Mouse (Mus musculus): ENCODE measurements around the gene Foxn2. TPM values are rescaled to one million over a fixed set of nuclear protein-coding genes. Genes with fewer than 3 reads are reported as not detected.
"Not testable (repeated sequence)": the region's sequence is repeated elsewhere in the genome, so short reads cannot be mapped to it uniquely, and the experiment has no call there.

Gene Foxn2
- polyA plus RNA-seq, 1 experiment from 2014 or later, result 12.5 TPM

DNA sequence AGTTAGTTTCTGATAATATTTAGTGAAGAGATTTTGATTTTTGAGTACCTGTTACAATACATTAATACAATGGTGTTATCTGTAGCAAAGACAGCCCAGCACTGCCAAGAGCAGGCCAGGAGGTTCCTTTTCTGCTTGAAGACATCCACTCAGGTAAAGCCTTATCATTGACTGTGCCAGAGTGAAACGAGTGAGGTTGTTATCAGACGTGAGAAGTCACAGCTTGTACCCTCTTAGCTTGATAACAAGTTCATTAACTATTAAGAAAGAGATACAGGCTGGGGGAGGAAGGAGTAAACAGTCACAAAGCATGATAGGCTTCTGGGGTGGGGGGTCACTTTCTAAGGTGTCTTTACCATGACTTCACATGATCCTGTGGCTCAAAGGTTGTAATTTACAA lies 19.0 kb downstream of the Foxn2 start:
- Histone ChIP-seq H3K36me3 (peaks cover 15% of the 10 kb centered on the region), H3K4me3 (no peak overlapping the region), H3K4me1 (no peaks in the 10 kb centered on the region), H3K27ac (replicated peaks) (no peak overlapping the region), H3K9me3 (replicated peaks) (no peaks in the 10 kb centered on the region), H3K27me3 (ENCODE audit: low read depth, poor library complexity, severe bottlenecking) (no peaks in the 10 kb centered on the region)
- DNase-seq (ENCODE audit: low spot score), result no peak
- WGBS, result 77% methylated on average over 2 of the region's 2 CpGs

DNA sequence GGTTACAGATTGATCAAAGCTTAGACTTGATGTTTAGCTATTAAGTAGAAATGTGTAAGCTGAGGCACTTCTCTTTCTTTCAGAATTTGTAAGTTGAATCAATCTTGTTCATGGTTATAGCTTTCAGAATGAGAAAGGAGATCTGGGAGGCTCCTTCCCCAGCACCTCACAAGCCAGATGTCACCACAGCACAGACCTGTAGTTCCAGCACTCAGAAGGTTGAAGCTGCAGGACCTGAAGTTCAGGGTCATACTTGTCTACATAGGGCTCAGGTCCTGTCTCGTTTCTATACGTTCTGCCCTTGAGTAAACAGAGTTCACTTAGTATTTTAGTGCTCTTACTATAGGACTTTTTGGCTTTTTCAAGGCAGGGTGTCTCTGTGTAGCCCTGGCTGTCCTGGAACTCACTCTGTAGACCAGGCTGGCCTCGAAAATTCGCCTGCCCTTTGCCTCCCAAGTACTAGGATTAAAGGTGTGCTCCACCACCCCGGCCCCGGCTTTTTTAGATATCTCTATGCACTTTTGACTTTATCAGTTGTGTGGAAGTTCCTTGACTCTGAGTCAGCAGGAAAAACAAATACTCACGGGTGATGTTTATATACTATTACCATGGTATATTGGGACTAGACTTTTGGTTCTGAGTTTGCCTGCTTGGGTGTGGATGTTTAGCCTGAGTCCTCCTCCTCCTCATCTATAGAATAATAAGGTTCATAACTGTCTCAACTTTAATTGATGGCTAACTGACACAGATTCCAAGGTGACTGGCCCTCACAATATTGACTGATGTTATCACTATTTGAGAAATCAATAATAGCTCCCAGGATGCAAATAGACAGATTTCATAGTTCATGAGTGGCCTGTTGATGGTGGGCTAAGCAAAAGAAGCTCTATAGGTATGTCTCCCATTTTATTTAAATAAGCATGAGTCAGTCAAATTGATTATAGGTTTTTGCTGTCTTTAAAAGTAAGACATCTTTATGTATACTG lies 19.7 kb downstream of the Foxn2 start:
- Histone ChIP-seq H3K27ac (replicated peaks) (no peak overlapping the region), H3K27me3 (ENCODE audit: low read depth, poor library complexity, severe bottlenecking) (no peaks in the 10 kb centered on the region), H3K36me3 (peaks cover 16% of the 10 kb centered on the region), H3K4me1 (no peaks in the 10 kb centered on the region), H3K9me3 (replicated peaks) (no peaks in the 10 kb centered on the region), H3K4me3 (no peak overlapping the region)
- DNase-seq (ENCODE audit: low spot score), result no peak
- WGBS, result 92% methylated on average over 7 of the region's 7 CpGs

DNA sequence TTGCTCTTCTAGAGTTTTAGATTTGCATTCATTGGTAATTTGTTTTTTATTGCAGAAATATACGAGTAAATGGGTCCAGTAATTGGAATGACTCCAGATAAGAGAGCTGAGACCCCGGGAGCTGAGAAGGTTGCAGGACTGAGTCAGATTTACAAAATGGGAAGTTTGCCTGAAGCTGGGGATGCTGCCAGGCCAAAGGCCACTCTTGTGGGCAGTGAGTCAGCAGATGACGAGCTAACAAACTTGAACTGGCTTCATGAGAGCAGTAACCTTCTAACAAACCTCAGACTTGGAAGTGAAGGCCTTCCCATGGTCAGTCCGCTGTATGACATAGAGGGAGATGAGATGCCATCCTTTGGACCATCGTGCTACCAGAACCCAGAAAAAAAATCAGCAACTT lies 22.1 kb downstream of the Foxn2 start:
- DNase-seq (ENCODE audit: low spot score), result no peak
- no peaks in the 10 kb centered on the region for H3K4me1 ChIP-seq
- H3K27ac ChIP-seq (replicated peaks), result no peak overlapping the region
- H3K9me3 ChIP-seq (replicated peaks), result no peaks in the 10 kb centered on the region
- no peaks in the 10 kb centered on the region for H3K27me3 ChIP-seq (ENCODE audit: low read depth, poor library complexity, severe bottlenecking)
- H3K36me3 ChIP-seq, result peaks cover 37% of the 10 kb centered on the region
- H3K4me3 ChIP-seq, result no peak overlapping the region
- 92% methylated on average over 5 of the region's 5 CpGs for WGBS

DNA sequence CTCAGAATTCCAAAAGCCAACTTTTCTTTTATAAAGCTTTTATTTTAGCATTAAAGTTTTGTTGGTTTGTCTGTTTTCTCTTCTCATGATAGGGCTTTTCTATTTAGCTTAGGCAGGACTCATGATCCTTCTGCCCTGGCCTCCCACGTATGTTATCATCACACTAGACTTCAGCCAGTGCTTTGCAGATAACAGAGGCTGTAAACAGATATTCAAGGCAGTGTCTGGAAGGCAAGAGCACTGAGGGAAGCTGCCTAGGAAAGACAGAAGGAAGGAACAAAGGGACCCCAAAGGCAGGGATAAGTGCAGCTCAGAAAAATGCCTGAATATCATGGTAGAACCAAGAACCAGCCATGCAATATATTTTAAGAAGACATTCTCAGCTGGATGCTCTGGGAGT lies 26.1 kb downstream of the Foxn2 start:
- WGBS, result 86% methylated on average over 1 of the region's 1 CpGs
- H3K36me3 ChIP-seq, result peaks cover 71% of the 10 kb centered on the region
- H3K27ac ChIP-seq (replicated peaks), result no peak overlapping the region

DNA sequence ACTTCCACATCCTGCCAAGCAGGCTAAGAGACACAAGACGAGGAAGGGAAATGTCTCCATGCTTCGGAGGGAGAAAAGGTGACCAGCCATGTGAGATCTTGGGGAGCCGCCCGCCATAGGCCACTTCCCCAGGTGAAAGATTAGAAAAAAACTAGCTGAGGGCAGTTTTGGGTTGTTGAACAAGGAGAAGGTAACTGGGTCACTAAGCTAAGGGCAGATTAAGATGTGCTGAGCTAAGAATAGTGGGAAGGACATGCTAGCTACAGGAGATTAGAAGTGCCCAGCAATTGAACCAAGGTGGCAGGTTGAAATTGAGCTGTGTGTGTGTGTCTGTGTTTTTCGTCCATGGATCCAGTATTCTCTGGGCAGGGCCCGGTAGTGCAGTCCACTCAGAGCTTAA lies 27.2 kb downstream of the Foxn2 start:
- H3K27me3 ChIP-seq (ENCODE audit: low read depth, poor library complexity, severe bottlenecking), result no peaks in the 10 kb centered on the region
- no peaks in the 10 kb centered on the region for H3K4me1 ChIP-seq
- H3K4me3 ChIP-seq, result no peak overlapping the region
- no peak for DNase-seq (ENCODE audit: low spot score)
- H3K27ac ChIP-seq (replicated peaks), result no peak overlapping the region
- H3K36me3 ChIP-seq, result peaks cover 73% of the 10 kb centered on the region
- WGBS, result 93% methylated on average over 6 of the region's 6 CpGs
- no peaks in the 10 kb centered on the region for H3K9me3 ChIP-seq (replicated peaks)

More for the DNA sequence above, 26.1 kb downstream of the Foxn2 start:
- no peaks in the 10 kb centered on the region for H3K27me3 ChIP-seq (ENCODE audit: low read depth, poor library complexity, severe bottlenecking)
- no peaks in the 10 kb centered on the region for H3K4me1 ChIP-seq
- no peak for DNase-seq (ENCODE audit: low spot score)
- H3K4me3 ChIP-seq, result no peak overlapping the region
- H3K9me3 ChIP-seq (replicated peaks), result no peaks in the 10 kb centered on the region

DNA sequence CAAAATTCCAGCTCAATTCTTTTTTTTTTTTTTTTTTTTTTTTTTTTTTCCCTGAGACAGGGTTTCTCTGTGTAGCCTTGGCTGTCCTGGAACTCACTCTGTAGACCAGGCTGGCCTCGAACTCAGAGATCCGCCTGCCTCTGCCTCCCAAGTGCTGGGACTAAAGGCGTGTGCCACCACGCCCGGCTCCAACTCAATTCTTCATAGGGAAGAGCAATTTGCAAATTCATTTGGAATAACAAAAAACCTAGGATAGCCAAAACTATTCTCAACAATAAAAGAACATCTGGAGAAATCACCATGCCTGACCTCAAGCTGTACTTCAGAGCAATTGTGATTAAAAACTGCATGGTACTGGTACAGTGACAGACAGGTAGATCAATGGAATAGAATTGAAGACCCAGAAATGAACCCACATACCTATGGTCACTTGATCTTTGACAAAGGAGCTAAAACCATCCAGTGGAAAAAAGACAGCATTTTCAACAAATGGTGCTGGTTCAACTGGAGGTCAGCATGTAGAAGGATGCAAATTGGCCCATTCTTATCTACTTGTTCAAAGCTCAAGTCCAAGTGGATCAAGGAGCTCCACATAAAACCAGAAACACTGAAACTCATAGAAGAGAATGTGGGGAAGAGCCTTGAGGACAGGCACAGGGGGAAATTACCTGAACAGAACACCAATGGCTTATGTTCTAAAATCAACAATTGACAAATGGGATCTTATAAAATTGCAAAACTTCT lies 28.3 kb downstream of the Foxn2 start:
- not testable (repeated sequence) for H3K27ac ChIP-seq (replicated peaks); H3K4me1 ChIP-seq; DNase-seq (ENCODE audit: low spot score); H3K27me3 ChIP-seq (ENCODE audit: low read depth, poor library complexity, severe bottlenecking); H3K9me3 ChIP-seq (replicated peaks); H3K4me3 ChIP-seq
- WGBS, result 95% methylated on average over 5 of the region's 5 CpGs
- peaks cover 63% of the 10 kb centered on the region for H3K36me3 ChIP-seq

DNA sequence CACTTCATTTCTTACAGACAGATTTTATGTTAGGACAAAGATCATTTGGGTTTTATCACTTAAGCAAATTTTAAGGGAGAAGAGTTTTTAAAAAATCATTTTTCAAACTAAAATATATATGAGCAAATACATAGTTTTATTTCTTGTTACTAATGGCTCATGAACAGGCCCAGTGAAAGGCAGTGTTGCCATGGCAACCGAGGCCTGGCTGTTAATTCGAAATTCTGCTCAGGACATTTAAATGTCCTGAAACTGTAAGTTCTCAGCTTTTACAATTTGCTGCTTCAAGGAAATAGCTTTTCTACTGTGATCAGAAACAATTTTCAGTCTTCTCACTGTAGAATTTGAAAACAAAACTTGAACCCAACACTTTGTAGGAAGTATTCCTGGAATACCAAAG lies 33.3 kb downstream of the Foxn2 start:
- whole genome bisulfite sequencing, result 82% methylated on average over 2 of the region's 2 CpGs
- Histone ChIP-seq H3K4me3 (no peak overlapping the region), H3K9me3 (replicated peaks) (0 out of 2 replicates have a peak, but pooled peaks cover 5% of the 10 kb centered on the region), H3K36me3 (peaks cover 53% of the 10 kb centered on the region), H3K4me1 (no peaks in the 10 kb centered on the region), H3K27me3 (ENCODE audit: low read depth, poor library complexity, severe bottlenecking) (no peaks in the 10 kb centered on the region), H3K27ac (replicated peaks) (no peak overlapping the region)
- no peak for DNase-seq (ENCODE audit: low spot score)

DNA sequence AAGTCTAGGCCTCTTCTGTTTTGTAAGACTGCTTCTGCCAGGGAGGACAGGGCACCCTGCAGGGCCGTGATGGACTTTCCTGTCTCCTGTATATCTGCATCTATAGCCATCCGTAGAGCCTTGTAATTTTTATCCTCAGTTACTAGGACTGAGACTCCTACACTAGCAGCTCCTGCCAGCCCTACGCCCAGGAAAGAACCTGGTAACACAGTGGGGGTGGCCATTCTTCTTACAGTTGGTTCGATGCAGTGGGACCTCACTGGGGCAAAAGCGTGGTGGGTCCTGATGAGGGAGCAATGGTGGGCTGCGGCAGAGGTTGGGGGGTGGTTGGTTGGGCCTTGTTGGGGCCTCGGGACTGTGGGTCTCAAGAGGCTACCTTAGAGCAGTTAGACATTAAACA lies 36.7 kb downstream of the Foxn2 start:
- Histone ChIP-seq H3K27me3 (ENCODE audit: low read depth, poor library complexity, severe bottlenecking) (no peaks in the 10 kb centered on the region), H3K27ac (replicated peaks) (no peak overlapping the region), H3K4me1 (no peaks in the 10 kb centered on the region), H3K9me3 (replicated peaks) (0 out of 2 replicates have a peak, but pooled peaks cover 5% of the 10 kb centered on the region), H3K36me3 (peaks cover 21% of the 10 kb centered on the region), H3K4me3 (no peak overlapping the region)
- 90% methylated on average over 7 of the region's 7 CpGs for WGBS
- no peak for DNase-seq (ENCODE audit: low spot score)

DNA sequence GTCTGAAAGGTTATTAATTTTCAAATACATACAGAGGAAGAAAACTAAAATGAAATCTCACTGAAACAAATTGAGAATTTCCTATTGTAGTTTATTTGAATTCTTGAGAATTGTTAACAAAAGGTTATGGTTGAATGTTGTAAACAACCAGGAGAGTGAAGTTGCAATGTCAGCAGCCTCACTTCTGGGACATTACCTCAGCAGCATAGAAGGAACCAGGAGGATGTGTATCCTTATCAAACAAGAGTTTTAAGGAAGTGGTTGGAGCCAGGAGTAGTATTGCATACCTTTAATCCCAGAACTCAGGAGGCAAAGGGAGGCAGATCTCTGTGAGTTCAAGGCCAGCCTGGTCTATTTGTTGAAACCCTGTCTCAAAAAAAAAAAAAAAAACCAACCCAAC lies 37.2 kb downstream of the Foxn2 start:
- Histone ChIP-seq H3K27me3 (ENCODE audit: low read depth, poor library complexity, severe bottlenecking) (no peaks in the 10 kb centered on the region), H3K36me3 (peaks cover 20% of the 10 kb centered on the region), H3K9me3 (replicated peaks) (0 out of 2 replicates have a peak, but pooled peaks cover 5% of the 10 kb centered on the region), H3K27ac (replicated peaks) (no peak overlapping the region), H3K4me1 (no peaks in the 10 kb centered on the region), H3K4me3 (no peak overlapping the region)
- DNase-seq (ENCODE audit: low spot score), result no peak

DNA sequence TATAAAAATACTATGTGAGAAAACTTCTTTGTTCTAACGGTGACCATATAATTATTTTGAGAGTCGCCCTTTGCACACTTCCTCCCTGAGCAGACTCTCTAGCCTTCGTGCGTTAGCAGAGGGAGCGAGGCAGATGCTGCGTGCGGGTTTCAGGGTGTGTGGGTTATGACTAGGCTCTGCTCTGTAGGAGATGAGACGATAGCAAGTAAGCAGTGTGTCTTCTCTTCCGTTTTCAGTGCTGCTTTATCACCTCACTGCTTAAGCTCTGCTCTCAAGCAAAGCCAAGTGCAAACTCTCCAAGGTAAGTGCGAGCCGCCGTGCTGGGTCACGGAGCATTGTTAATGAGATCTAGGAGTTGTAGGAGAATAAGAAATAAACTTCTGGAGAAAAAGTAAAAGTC lies 38.5 kb downstream of the Foxn2 start:
- H3K27ac ChIP-seq (replicated peaks), result no peak overlapping the region
- H3K36me3 ChIP-seq, result peaks cover 20% of the 10 kb centered on the region
- 0 out of 2 replicates have a peak, but pooled peaks cover 5% of the 10 kb centered on the region for H3K9me3 ChIP-seq (replicated peaks)
- no peaks in the 10 kb centered on the region for H3K27me3 ChIP-seq (ENCODE audit: low read depth, poor library complexity, severe bottlenecking)
- no peak overlapping the region for H3K4me3 ChIP-seq
- WGBS, result 88% methylated on average over 13 of the region's 13 CpGs
- H3K4me1 ChIP-seq, result no peaks in the 10 kb centered on the region
- no peak for DNase-seq (ENCODE audit: low spot score)

DNA sequence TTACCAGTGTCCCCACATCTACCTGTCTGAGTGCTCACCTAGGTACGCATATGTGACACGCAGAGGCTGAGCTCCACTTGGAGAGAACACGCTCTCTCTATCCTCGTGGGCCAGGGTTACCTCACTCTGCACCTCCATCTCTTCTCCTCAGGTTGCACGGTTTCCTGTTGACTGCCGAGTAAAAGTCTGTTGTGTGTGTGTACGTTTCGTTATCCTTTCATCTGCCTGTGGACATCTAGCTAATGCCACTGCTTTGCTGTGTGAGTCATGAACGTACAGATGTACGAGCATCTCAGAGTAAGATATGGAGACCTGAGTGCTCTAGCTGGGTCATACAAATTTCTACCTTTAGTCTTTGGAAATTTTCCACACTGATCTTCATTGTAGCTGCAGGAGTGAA lies 39.9 kb downstream of the Foxn2 start:
- Histone ChIP-seq H3K4me3 (no peak overlapping the region), H3K36me3 (peaks cover 20% of the 10 kb centered on the region), H3K9me3 (replicated peaks) (0 out of 2 replicates have a peak, but pooled peaks cover 5% of the 10 kb centered on the region), H3K27me3 (ENCODE audit: low read depth, poor library complexity, severe bottlenecking) (no peaks in the 10 kb centered on the region), H3K4me1 (no peaks in the 10 kb centered on the region), H3K27ac (replicated peaks) (no peak overlapping the region)
- no peak for DNase-seq (ENCODE audit: low spot score)
- 94% methylated on average over 10 of the region's 10 CpGs for WGBS

DNA sequence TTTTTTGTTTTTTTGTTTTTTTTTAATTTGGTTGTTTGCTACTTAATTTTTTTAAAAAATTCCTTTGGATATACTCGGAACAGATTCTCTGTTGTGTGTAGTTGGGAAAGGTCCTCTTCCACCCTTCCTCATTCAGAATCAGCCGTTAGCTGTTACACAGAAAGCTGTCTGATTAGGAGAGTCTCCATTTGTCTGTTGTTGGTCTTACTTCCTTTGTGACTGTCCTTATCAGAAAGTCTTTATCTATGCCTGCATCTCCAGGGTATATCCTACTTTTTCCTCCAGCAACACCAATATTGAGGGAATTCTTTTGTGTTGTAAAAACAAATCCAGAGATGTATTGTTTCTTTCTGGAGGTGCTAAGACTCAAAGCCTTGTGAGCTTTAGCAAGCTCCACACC lies 40.6 kb downstream of the Foxn2 start:
- Histone ChIP-seq H3K27me3 (ENCODE audit: low read depth, poor library complexity, severe bottlenecking) (no peaks in the 10 kb centered on the region), H3K4me1 (0 out of 2 replicates have a peak, but pooled peaks cover 3% of the 10 kb centered on the region), H3K4me3 (no peak overlapping the region), H3K27ac (replicated peaks) (no peak overlapping the region), H3K9me3 (replicated peaks) (0 out of 2 replicates have a peak, but pooled peaks cover 5% of the 10 kb centered on the region), H3K36me3 (peaks cover 14% of the 10 kb centered on the region)
- WGBS, result 90% methylated on average over 2 of the region's 2 CpGs
- DNase-seq (ENCODE audit: low spot score), result no peak

DNA sequence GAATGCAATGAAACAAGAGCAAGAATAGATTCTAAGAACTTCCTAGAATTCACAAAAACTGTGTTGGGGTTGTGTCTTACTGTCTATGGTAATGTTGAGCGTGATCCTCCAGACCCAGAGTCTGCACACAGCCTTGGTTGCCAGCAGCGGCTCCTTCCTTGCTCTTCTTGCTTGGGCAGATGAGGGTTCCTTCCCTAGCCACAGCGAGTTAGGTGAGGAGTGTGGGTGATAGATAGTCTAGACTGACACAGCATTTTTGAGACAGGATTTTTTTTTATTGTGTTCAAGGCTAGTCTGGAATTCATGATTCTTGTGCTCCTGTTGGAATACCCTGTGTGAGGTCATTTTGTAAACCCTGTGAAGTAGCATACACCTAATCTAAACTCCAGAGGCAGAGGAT lies 41.1 kb downstream of the Foxn2 start:
- H3K4me1 ChIP-seq, result 0 out of 2 replicates have a peak, but pooled peaks cover 3% of the 10 kb centered on the region
- no peaks in the 10 kb centered on the region for H3K27me3 ChIP-seq (ENCODE audit: low read depth, poor library complexity, severe bottlenecking)
- peaks cover 13% of the 10 kb centered on the region for H3K36me3 ChIP-seq
- H3K9me3 ChIP-seq (replicated peaks), result 0 out of 2 replicates have a peak, but pooled peaks cover 1% of the 10 kb centered on the region
- 91% methylated on average over 3 of the region's 3 CpGs for WGBS
- DNase-seq (ENCODE audit: low spot score), result no peak
- no peak overlapping the region for H3K27ac ChIP-seq (replicated peaks)
- H3K4me3 ChIP-seq, result no peak overlapping the region

All from midbrain, embryonic 10.5 days (tissue).